Mouse (Mus musculus) CH12.LX (cell line): ENCODE data around the gene Pip5k1c. TPM values are rescaled to one million over a fixed set of nuclear protein-coding genes. Genes with fewer than 3 reads are reported as not detected.
A peak's percentile ranks its signal among the peaks of the same experiment; 100 is the strongest.

Source experiments
- DNase-seq: peaks from one replicate; pipeline ENCODE4 v3.0.0-alpha.2; 2013; ENCODE audit errors: extremely low read depth
- H3K27ac ChIP-seq: 2 replicates; pipeline ENCODE4 v1.5.1; 2012; ENCODE audit warnings: low read depth, mild to moderate bottlenecking, control low read depth, moderate library complexity; ENCODE audit not compliant: insufficient read depth
- H3K27me3 ChIP-seq: replicated peaks from 2 replicates; pipeline ENCODE3; 2012; ENCODE audit warnings: inconsistent platforms
- H3K36me3 ChIP-seq, 2 experiments: replicated peaks in 1 of 2; 2 replicates each; pipeline versions ENCODE3 to v1.6.1; 2012; ENCODE audit warnings: inconsistent platforms in 1 of 2, low read length in 1 of 2, mild to moderate bottlenecking in 1 of 2, mixed read lengths in 1 of 2, moderate library complexity in 1 of 2; ENCODE audit not compliant: control insufficient read depth in 1 of 2, insufficient read depth in 1 of 2
- H3K4me1 ChIP-seq, 2 experiments: 2 replicates each; pipeline ENCODE4 v1.6.1; 2012; ENCODE audit warnings: inconsistent platforms in 1 of 2, moderate library complexity in 1 of 2; ENCODE audit not compliant: insufficient read depth in 2 of 2, control insufficient read depth in 1 of 2
- H3K4me2 ChIP-seq: 2 replicates; pipeline ENCODE4 v1.6.1; 2012; ENCODE audit warnings: low read depth, mild to moderate bottlenecking, control low read depth; ENCODE audit not compliant: poor library complexity, insufficient read depth, severe bottlenecking
- H3K4me3 ChIP-seq, 3 experiments: fragments of 150-350 bp in 1 of 3; sonication (generic) in 1 of 3; replicated peaks in 1 of 3; 2 replicates each; pipeline versions ENCODE3 to v1.5.1; 2011 to 2012; ENCODE audit warnings: low read depth in 2 of 3, low read length in 2 of 3, mild to moderate bottlenecking in 2 of 3, moderate library complexity in 2 of 3, control low read depth in 1 of 3, improper control_type of control experiment in 1 of 3, inconsistent platforms in 1 of 3, mixed read lengths in 1 of 3; ENCODE audit not compliant: poor library complexity in 1 of 3
- H3K79me2 ChIP-seq: replicated peaks from 2 replicates; pipeline ENCODE4 v1.6.1; 2012; ENCODE audit warnings: mild to moderate bottlenecking, moderate library complexity; ENCODE audit not compliant: control insufficient read depth, poor library complexity, insufficient read depth, severe bottlenecking; ENCODE audit errors: extremely low read depth
- H3K9ac ChIP-seq: 2 replicates; pipeline ENCODE4 v1.6.1; 2012; ENCODE audit warnings: low read depth, mild to moderate bottlenecking, control low read depth, moderate library complexity; ENCODE audit not compliant: insufficient read depth
- H3K9me3 ChIP-seq: replicated peaks from 2 replicates; pipeline ENCODE3; 2012; ENCODE audit warnings: low read length, inconsistent platforms, mixed read lengths
- BHLHE40 ChIP-seq: IDR thresholded peaks from 2 replicates; pipeline ENCODE4 v1.6.1; 2011; ENCODE audit warnings: mild to moderate bottlenecking, low read depth, low read length, improper control_type of control experiment
- CHD2 ChIP-seq: IDR thresholded peaks from 2 replicates; pipeline ENCODE4 v1.6.1; 2011; ENCODE audit warnings: low read length, improper control_type of control experiment
- CTCF ChIP-seq, 2 experiments: IDR thresholded peaks in 1 of 2; conservative IDR thresholded peaks in 1 of 2; 2 replicates each; pipeline ENCODE4 v1.5.1; 2011 to 2012; ENCODE audit warnings: low read depth in 2 of 2, low read length in 2 of 2, improper control_type of control experiment in 1 of 2, inconsistent platforms in 1 of 2, mild to moderate bottlenecking in 1 of 2, moderate library complexity in 1 of 2
- E2F4 ChIP-seq: IDR thresholded peaks from 2 replicates; pipeline ENCODE4 v1.6.1; 2011; ENCODE audit warnings: low read depth, low read length, improper control_type of control experiment; ENCODE audit not compliant: insufficient replicate concordance
- ELF1 ChIP-seq: IDR thresholded peaks from 2 replicates; pipeline ENCODE4 v1.6.1; 2014; ENCODE audit warnings: low read depth, mild to moderate bottlenecking, inconsistent platforms, low read length, improper control_type of control experiment
- EP300 ChIP-seq: IDR thresholded peaks from 2 replicates; pipeline ENCODE4 v1.6.1; 2011; ENCODE audit warnings: low read length, improper control_type of control experiment
- ETS1 ChIP-seq: conservative IDR thresholded peaks from 2 replicates; pipeline ENCODE4 v1.6.1; 2012; ENCODE audit warnings: low read depth, mild to moderate bottlenecking, inconsistent platforms, low read length, improper control_type of control experiment, moderate library complexity
- GABPA ChIP-seq: IDR thresholded peaks from 2 replicates; pipeline ENCODE4 v1.6.1; 2012; ENCODE audit warnings: low read depth, low read length, improper control_type of control experiment, inconsistent platforms; ENCODE audit not compliant: insufficient replicate concordance
- HCFC1 ChIP-seq: IDR thresholded peaks from 2 replicates; pipeline ENCODE4 v1.6.1; 2012; ENCODE audit warnings: low read depth, mild to moderate bottlenecking, inconsistent platforms, low read length, improper control_type of control experiment
- JUND ChIP-seq: conservative IDR thresholded peaks from 2 replicates; pipeline ENCODE4 v1.6.1; 2011; ENCODE audit warnings: low read depth, low read length, improper control_type of control experiment
- KAT2A ChIP-seq: IDR thresholded peaks from 2 replicates; pipeline ENCODE4 v1.6.1; 2012; ENCODE audit warnings: low read length, improper control_type of control experiment, inconsistent platforms; ENCODE audit not compliant: insufficient replicate concordance
- MAX ChIP-seq: IDR thresholded peaks from 2 replicates; pipeline ENCODE4 v1.6.1; 2011; ENCODE audit warnings: low read length, improper control_type of control experiment
- MAZ ChIP-seq: IDR thresholded peaks from 2 replicates; pipeline ENCODE4 v1.6.1; 2012; ENCODE audit warnings: low read depth, mild to moderate bottlenecking, inconsistent platforms, low read length, improper control_type of control experiment, moderate library complexity
- MEF2A ChIP-seq: IDR thresholded peaks from 2 replicates; pipeline ENCODE4 v1.6.1; 2014; ENCODE audit warnings: low read depth, mild to moderate bottlenecking, inconsistent platforms, low read length, improper control_type of control experiment, borderline replicate concordance
- MYC ChIP-seq: IDR thresholded peaks from 2 replicates; pipeline ENCODE4 v1.6.1; 2011; ENCODE audit warnings: low read depth, mild to moderate bottlenecking, improper control_type of control experiment, low read length
- NELFE ChIP-seq: IDR thresholded peaks from 2 replicates; pipeline ENCODE4 v1.6.1; 2011; ENCODE audit warnings: low read depth, low read length, improper control_type of control experiment
- NRF1 ChIP-seq: IDR thresholded peaks from 2 replicates; pipeline ENCODE4 v1.6.1; 2014; ENCODE audit warnings: low read depth, mild to moderate bottlenecking, inconsistent platforms, low read length, improper control_type of control experiment, moderate library complexity
- PAX5 ChIP-seq: IDR thresholded peaks from 2 replicates; pipeline ENCODE4 v1.6.1; 2012; ENCODE audit warnings: low read length, inconsistent platforms, mixed read lengths
- POLR2A ChIP-seq: IDR thresholded peaks from 2 replicates; pipeline ENCODE4 v1.6.1; 2011; ENCODE audit warnings: low read depth, mild to moderate bottlenecking, improper control_type of control experiment, low read length
- RAD21 ChIP-seq: IDR thresholded peaks from 2 replicates; pipeline ENCODE4 v1.6.1; 2011; ENCODE audit warnings: low read depth, mild to moderate bottlenecking, low read length, improper control_type of control experiment, moderate library complexity
- RCOR1 ChIP-seq: conservative IDR thresholded peaks from 2 replicates; pipeline ENCODE4 v1.6.1; 2012; ENCODE audit warnings: low read depth, mild to moderate bottlenecking, inconsistent platforms, low read length, improper control_type of control experiment
- SMC3 ChIP-seq: IDR thresholded peaks from 2 replicates; pipeline ENCODE4 v1.6.1; 2011; ENCODE audit warnings: low read depth, low read length, improper control_type of control experiment
- TBP ChIP-seq: conservative IDR thresholded peaks from 2 replicates; pipeline ENCODE4 v1.6.1; 2011; ENCODE audit warnings: low read depth, low read length, improper control_type of control experiment
- TCF12 ChIP-seq: IDR thresholded peaks from 2 replicates; pipeline ENCODE4 v1.6.1; 2014; ENCODE audit warnings: low read depth, mild to moderate bottlenecking, inconsistent platforms, low read length, improper control_type of control experiment
- UBTF ChIP-seq: IDR thresholded peaks from 2 replicates; pipeline ENCODE4 v1.6.1; 2012; ENCODE audit warnings: low read depth, mild to moderate bottlenecking, inconsistent platforms, low read length, improper control_type of control experiment, moderate library complexity
- USF1 ChIP-seq: IDR thresholded peaks from 2 replicates; pipeline ENCODE4 v1.6.1; 2014; ENCODE audit warnings: low read depth, mild to moderate bottlenecking, inconsistent platforms, low read length, improper control_type of control experiment
- USF2 ChIP-seq: conservative IDR thresholded peaks from 2 replicates; pipeline ENCODE4 v1.6.1; 2011; ENCODE audit warnings: low read depth, low read length, improper control_type of control experiment
- ZC3H11A ChIP-seq: IDR thresholded peaks from 2 replicates; pipeline ENCODE4 v1.6.1; 2012; ENCODE audit warnings: low read depth, mild to moderate bottlenecking, inconsistent platforms, low read length, improper control_type of control experiment
- ZKSCAN1 ChIP-seq: IDR thresholded peaks from 2 replicates; pipeline ENCODE4 v1.6.1; 2012; ENCODE audit warnings: low read depth, inconsistent platforms, low read length, improper control_type of control experiment, borderline replicate concordance
- ZMIZ1 ChIP-seq: IDR thresholded peaks from 2 replicates; pipeline ENCODE4 v1.6.1; 2012; ENCODE audit warnings: low read depth, mild to moderate bottlenecking, inconsistent platforms, low read length, improper control_type of control experiment
- ZNF384 ChIP-seq: IDR thresholded peaks from 2 replicates; pipeline ENCODE4 v1.6.1; 2012; ENCODE audit warnings: low read depth, low read length, improper control_type of control experiment, inconsistent platforms
- dilution Hi-C: fragments of 300-500 bp; cut with MboI; formaldehyde crosslinking; loops from 2 replicates; pipeline ENCODE4 v1.14.3; 2020; ENCODE audit warnings: low sequenced_read_pairs; ENCODE audit not compliant: extremely low pct_unique_long_range_greater_than_20kb, extremely low pct_ligation_motif_present
- in situ Hi-C: fragments of 300-500 bp; cut with MboI; formaldehyde crosslinking; loops from 3 replicates; pipeline ENCODE4 v1.14.3; 2019; ENCODE audit warnings: low sequenced_read_pairs, low pct_ligation_motif_present, low pct_unique_long_range_greater_than_20kb, mixed read lengths
- polyA plus RNA-seq: library from polyadenylated mRNA; unstranded; fragments of >175 nt; gene quantifications from 2 replicates; pipeline ENCODE4 v1.2.1, GENCODE M21; 2012; ENCODE audit warnings: low read depth; ENCODE audit not compliant: insufficient read length
- total RNA-seq, 2 experiments: library from RNA; depleted of rRNA; stranded (reverse); fragments of 300-350 nt in 1 of 2; fragments of >200 nt in 1 of 2; gene quantifications; 2 replicates each; pipeline ENCODE4 v1.2.3; 2012 to 2014

The Pip5k1c gene
- total and polyA plus RNA-seq, 3 experiments: 11.4 to 51.4 (median 12.6) TPM

DNA sequence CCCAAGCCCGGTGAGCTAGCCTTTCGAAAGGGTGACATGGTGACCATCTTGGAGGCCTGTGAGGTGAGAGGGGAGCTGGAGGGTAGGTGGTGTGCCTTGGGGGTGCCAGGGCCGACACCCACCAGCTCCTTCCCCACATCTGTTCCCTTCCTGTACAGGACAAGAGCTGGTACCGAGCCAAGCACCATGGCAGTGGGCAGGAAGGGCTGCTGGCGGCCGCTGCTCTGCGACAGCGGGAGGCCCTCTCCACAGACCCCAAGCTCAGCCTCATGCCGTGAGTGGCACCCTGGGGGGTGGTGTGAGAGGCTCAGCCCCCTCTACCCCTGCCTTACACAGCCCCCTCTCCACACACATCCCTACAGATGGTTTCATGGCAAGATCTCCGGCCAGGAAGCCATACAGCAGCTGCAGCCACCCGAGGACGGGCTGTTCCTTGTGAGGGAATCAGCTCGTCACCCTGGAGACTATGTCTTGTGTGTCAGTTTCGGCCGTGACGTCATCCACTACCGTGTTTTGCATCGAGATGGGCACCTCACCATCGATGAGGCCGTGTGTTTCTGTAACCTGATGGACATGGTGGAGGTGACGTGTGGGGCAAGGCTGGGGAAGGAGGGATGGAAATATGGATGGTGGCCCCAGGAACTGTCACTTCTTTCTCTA lies 33.4 kb upstream of the Pip5k1c start:
- no peak overlapping the region for H3K9ac ChIP-seq
- H3K79me2 ChIP-seq: no peaks in the 10 kb centered on the region
- no peak overlapping the region for H3K4me3 ChIP-seq
- no peak for DNase-seq
- no peak overlapping the region for H3K4me2 ChIP-seq
- H3K4me1 ChIP-seq: peaks cover 16 to 50% of the 10 kb centered on the region in 2 experiments
- H3K36me3 ChIP-seq: peaks cover 18 to 37% of the 10 kb centered on the region in 2 experiments
- TF ChIP-seq ZKSCAN1 (no peak), JUND (no peak), USF2 (no peak), MYC (no peak), CHD2 (no peak), NRF1 (no peak), E2F4 (no peak), MAX (no peak), TCF12 (no peak), PAX5 (no peak), UBTF (no peak), MAZ (no peak), BHLHE40 (no peak), NELFE (no peak), KAT2A (no peak)
- TF ChIP-seq, all 38 proteins: peak for 0
- in situ Hi-C loops: no loop called here
- dilution Hi-C loops: no loop called here
- no peak overlapping the region for H3K27ac ChIP-seq
- H3K9me3 ChIP-seq: peaks cover 22% of the 10 kb centered on the region
- H3K27me3 ChIP-seq: no peaks in the 10 kb centered on the region

DNA sequence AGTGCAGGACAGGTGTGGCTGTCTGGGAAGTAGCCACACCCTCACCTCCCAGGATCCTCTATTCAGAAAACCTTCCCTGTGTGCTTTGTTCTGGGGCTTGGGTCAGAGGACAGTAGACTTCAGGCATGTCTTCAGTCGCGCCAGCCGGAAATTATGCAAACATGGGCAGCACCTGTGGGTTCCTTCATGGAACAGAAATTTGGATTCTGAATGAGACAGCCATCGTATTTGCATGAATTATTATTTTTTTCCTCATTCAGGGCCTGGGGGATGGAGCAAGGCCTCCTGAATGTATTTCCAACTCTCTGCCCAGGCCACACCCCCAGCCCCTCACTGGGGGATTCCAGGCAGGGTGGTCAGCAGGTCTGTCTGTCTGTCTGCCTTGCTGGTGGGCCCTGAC lies 31.7 kb upstream of the Pip5k1c start:
- peaks cover 29 to 52% of the 10 kb centered on the region in 2 experiments for H3K36me3 ChIP-seq
- peak overlapping the region in 2 of 3 experiments; percentile 10 to 17 for H3K4me3 ChIP-seq
- no peaks in the 10 kb centered on the region for H3K27me3 ChIP-seq
- in situ Hi-C loops: no loop called here
- H3K79me2 ChIP-seq: peaks cover 4% of the 10 kb centered on the region; the same call in 1 of the 2 replicates
- peaks cover 22% of the 10 kb centered on the region for H3K9me3 ChIP-seq
- peak overlapping the region; percentile 59 for H3K27ac ChIP-seq
- H3K9ac ChIP-seq: no peak overlapping the region
- DNase-seq: peak; percentile 89
- H3K4me2 ChIP-seq: no peak overlapping the region
- H3K4me1 ChIP-seq: peaks cover 20 to 56% of the 10 kb centered on the region in 2 experiments
- dilution Hi-C loops: no loop called here
- peak; percentile 83 for TF ChIP-seq EP300
- TF ChIP-seq RCOR1: 0 out of 2 replicates have a peak, but pooled peaks have one; percentile 23
- no peak for TF ChIP-seq POLR2A
- peak; percentile 28; the same call in 1 of the 2 replicates for TF ChIP-seq ZMIZ1
- no peak; the same call in 1 of the 2 replicates for TF ChIP-seq RAD21
- TF ChIP-seq TCF12: peak; percentile 78; the same call in 1 of the 2 replicates
- no peak for TF ChIP-seq KAT2A
- no peak for TF ChIP-seq CTCF (conservative IDR thresholded peaks at IDR 0.05 in 1 of 2, IDR thresholded peaks at IDR 0.05 in 1 of 2; ENCODE audit: low read depth in 2 of 2, low read length in 2 of 2)
- no peak for TF ChIP-seq GABPA
- peak; percentile 67 for TF ChIP-seq ETS1
- TF ChIP-seq SMC3: no peak
- TF ChIP-seq TBP: no peak
- 0 out of 2 replicates have a peak, but pooled peaks have one; percentile 37 for TF ChIP-seq ELF1
- TF ChIP-seq USF1: no peak
- peak; percentile 29 for TF ChIP-seq MAX
- no peak for TF ChIP-seq NELFE
- TF ChIP-seq E2F4: no peak
- TF ChIP-seq UBTF: no peak
- no peak for TF ChIP-seq ZC3H11A
- TF ChIP-seq PAX5: no peak
- peak; percentile 78 for TF ChIP-seq ZNF384
- no peak for TF ChIP-seq NRF1
- 0 out of 2 replicates have a peak, but pooled peaks have one; percentile 64 for TF ChIP-seq MEF2A
- peak; percentile 29; the same call in 1 of the 2 replicates for TF ChIP-seq HCFC1
- TF ChIP-seq BHLHE40: peak; percentile 52
